Mouse (Mus musculus) lung, postnatal 0 days (tissue): ENCODE results near the gene Zfand2b.

ENCODE experiments used
- CTCF ChIP-seq: IDR thresholded peaks from 2 replicates; pipeline ENCODE4 v1.5.1; 2016; ENCODE audit warnings: antibody characterized with exemption, mild to moderate bottlenecking
- EP300 ChIP-seq: IDR thresholded peaks from 2 replicates; pipeline ENCODE4 v1.6.1; 2016; ENCODE audit warnings: antibody characterized with exemption, mild to moderate bottlenecking, control low read depth

- TF ChIP-seq CTCF, result peak; percentile 32
- no peak for TF ChIP-seq EP300
Observed at GRCm38 (mm10) chr1:75182160-75182559, 13.7 kb downstream of the Zfand2b start.
